Mouse (Mus musculus) heart, adult 2 months (tissue): ENCODE data around the gene Pou6f2.

Experiments
- CTCF ChIP-seq: fragments of 200-600 bp; IDR thresholded peaks from 2 replicates; pipeline ENCODE4 v1.8.1; 2022; ENCODE audit warnings: antibody characterized with exemption, mild to moderate bottlenecking, moderate library complexity
- EP300 ChIP-seq: fragments of 200-500 bp; IDR thresholded peaks from 2 replicates; pipeline ENCODE4 v1.6.1; 2011; ENCODE audit warnings: low read depth, low read length, control low read depth; ENCODE audit not compliant: insufficient read depth

- TF ChIP-seq CTCF (no peak), EP300 (no peak)
These were observed 84.9 kb downstream of the Pou6f2 start for GRCm38 (mm10) chr13:18312613-18313012.
